Mouse (Mus musculus): Measurements from ENCODE around the gene Smarca1. TPM values are rescaled to one million over a fixed set of nuclear protein-coding genes. Genes with fewer than 3 reads are reported as not detected.

The Smarca1 gene
- total RNA-seq, 2 experiments from 2014 or later, result 36.6 to 36.8 TPM

- DNase-seq (ENCODE audit: low spot score in 2 of 2), result peak in 1 of 2 experiments; percentile 13
Observed at GRCm38 (mm10) chrX:47808717-47809116, 84.1 kb downstream of the Smarca1 start.

- no peak for DNase-seq (ENCODE audit: low spot score in 2 of 2)
Observed at GRCm38 (mm10) chrX:47764440-47764839, 128.3 kb downstream of the Smarca1 start.

- peak in 1 of 2 experiments; percentile 2 for DNase-seq (ENCODE audit: low spot score in 2 of 2)
Observed at GRCm38 (mm10) chrX:47760212-47760611, 132.6 kb downstream of the Smarca1 start.

Other genes with a start within 250 kb of the Smarca1 start
- gene Ocrl, start 19.4 kb upstream of the Smarca1 start, total RNA-seq (2021), result 10 to 100 TPM; 47.5 to 56.2 TPM
- gene Apln, start 141.9 kb upstream of the Smarca1 start, total RNA-seq (2021), result 10 to 100 TPM; 14.9 to 17.2 TPM
- under 1 TPM; 0.50 to 0.89 TPM for gene Xpnpep2, start 215.8 kb upstream of the Smarca1 start, total RNA-seq (2021)

Data from layer of hippocampus, adult 18-20 months (tissue).